Mouse (Mus musculus): ENCODE results near the gene Jup.

Gene Jup

GRCm38 (mm10) chr11:100397600-100398389 is at the start of gene Jup:
Gene Jup, minus strand, starts transcription at chr11:100397763.
- DNase-seq (ENCODE audit: low spot score in 2 of 2) = peak; percentile 99 to 100

- no peak for DNase-seq (ENCODE audit: low spot score in 2 of 2)
Observed at GRCm38 (mm10) chr11:100442625-100443024, 45.1 kb upstream of the Jup start.

- no peak for DNase-seq (ENCODE audit: low spot score in 2 of 2)
Observed at GRCm38 (mm10) chr11:100441797-100442196, 44.2 kb upstream of the Jup start, which contains the start of the genes Nt5c3b and Klhl10. Gene Nt5c3b, minus strand, starts transcription at chr11:100441808. Gene Klhl10, plus strand, starts transcription at chr11:100441917.

- DNase-seq (ENCODE audit: low spot score in 2 of 2) = peak; percentile 77 to 80
Observed at GRCm38 (mm10) chr11:100440691-100441522, 43.3 kb upstream of the Jup start.

GRCm38 (mm10) chr11:100437901-100438300 is 40.3 kb upstream of the Jup start:
- DNase-seq (ENCODE audit: low spot score in 2 of 2) = no peak

- DNase-seq (ENCODE audit: low spot score in 2 of 2) = no peak
Observed at GRCm38 (mm10) chr11:100435678-100436246, 38.2 kb upstream of the Jup start.

GRCm38 (mm10) chr11:100432002-100432401 is 34.4 kb upstream of the Jup start:
- no peak for DNase-seq (ENCODE audit: low spot score in 2 of 2)

GRCm38 (mm10) chr11:100430052-100430451 is 32.5 kb upstream of the Jup start:
- no peak for DNase-seq (ENCODE audit: low spot score in 2 of 2)

- no peak for DNase-seq (ENCODE audit: low spot score in 2 of 2)
Observed at GRCm38 (mm10) chr11:100428612-100429199, 31.1 kb upstream of the Jup start.

- DNase-seq (ENCODE audit: low spot score in 2 of 2) = no peak
Observed at GRCm38 (mm10) chr11:100426820-100427219, 29.3 kb upstream of the Jup start.

GRCm38 (mm10) chr11:100425851-100426250 is 28.3 kb upstream of the Jup start:
- DNase-seq (ENCODE audit: low spot score in 2 of 2) = peak; percentile 56 to 66

GRCm38 (mm10) chr11:100423836-100424235 is 26.3 kb upstream of the Jup start:
- no peak for DNase-seq (ENCODE audit: low spot score in 2 of 2)

- no peak for DNase-seq (ENCODE audit: low spot score in 2 of 2)
Observed at GRCm38 (mm10) chr11:100421537-100421936, 24.0 kb upstream of the Jup start.

- DNase-seq (ENCODE audit: low spot score in 2 of 2) = peak in 1 of 2 experiments; percentile 65
Observed at GRCm38 (mm10) chr11:100414914-100415822, 17.6 kb upstream of the Jup start, which contains the start of gene Fkbp10. Gene Fkbp10, plus strand, starts transcription at chr11:100415697.

- peak; percentile 75 to 84 for DNase-seq (ENCODE audit: low spot score in 2 of 2)
Observed at GRCm38 (mm10) chr11:100414021-100414913, 16.7 kb upstream of the Jup start, which contains the start of gene P3h4. Gene P3h4, minus strand, starts transcription at chr11:100414836.

GRCm38 (mm10) chr11:100413541-100413940 is 16.0 kb upstream of the Jup start:
- no peak for DNase-seq (ENCODE audit: low spot score in 2 of 2)

GRCm38 (mm10) chr11:100411736-100412135 is 14.2 kb upstream of the Jup start:
- DNase-seq (ENCODE audit: low spot score in 2 of 2) = peak in 1 of 2 experiments; percentile 43

- no peak for DNase-seq (ENCODE audit: low spot score in 2 of 2)
Observed at GRCm38 (mm10) chr11:100409686-100410085, 12.1 kb upstream of the Jup start.

GRCm38 (mm10) chr11:100408835-100409462 is 11.4 kb upstream of the Jup start:
- DNase-seq (ENCODE audit: low spot score in 2 of 2) = no peak

Measured in urinary bladder, adult 18-20 months (tissue).